Mouse (Mus musculus) forebrain, embryonic 15.5 days (tissue): Measurements from ENCODE around the gene Jak2. TPM values are rescaled to one million over a fixed set of nuclear protein-coding genes. Genes with fewer than 3 reads are reported as not detected.

ENCODE experiments used
- ATAC-seq: fragments of 200-750 bp; cut with Nextera tagmentation; replicated peaks from 2 replicates; pipeline ENCODE4 v1.8.0; 2017; ENCODE audit warnings: mild to moderate bottlenecking, moderate TSS enrichment, moderate library complexity
- H3K27ac ChIP-seq: fragments of 300-500 bp; sonication (generic); replicated peaks from 2 replicates; pipeline ENCODE4 v1.5.1; 2015; ENCODE audit warnings: mild to moderate bottlenecking, inconsistent platforms
- H3K27me3 ChIP-seq: fragments of 300-500 bp; sonication (generic); 2 replicates; pipeline ENCODE4 v1.6.1; 2015; ENCODE audit warnings: inconsistent platforms
- H3K36me3 ChIP-seq: fragments of 300-500 bp; sonication (generic); 2 replicates; pipeline ENCODE4 v1.6.1; 2015; ENCODE audit warnings: mild to moderate bottlenecking, inconsistent platforms
- H3K4me1 ChIP-seq: fragments of 300-500 bp; sonication (generic); 2 replicates; pipeline ENCODE4 v1.6.1; 2015; ENCODE audit warnings: inconsistent platforms
- H3K4me2 ChIP-seq: fragments of 300-500 bp; sonication (generic); replicated peaks from 2 replicates; pipeline ENCODE4 v1.6.1; 2015; ENCODE audit warnings: mild to moderate bottlenecking, inconsistent platforms
- H3K4me3 ChIP-seq: fragments of 300-500 bp; sonication (generic); 2 replicates; pipeline ENCODE4 v1.5.1; 2015; ENCODE audit warnings: mild to moderate bottlenecking, inconsistent platforms
- H3K9ac ChIP-seq: fragments of 300-500 bp; sonication (generic); replicated peaks from 2 replicates; pipeline ENCODE4 v1.6.1; 2015; ENCODE audit warnings: mild to moderate bottlenecking, inconsistent platforms
- H3K9me3 ChIP-seq: fragments of 300-500 bp; sonication (generic); 2 replicates; pipeline ENCODE4 v1.6.1; 2016; ENCODE audit warnings: inconsistent platforms
- WGBS: fragments of 180-500 bp; shearing (Covaris S2); methylation state at CpG from one replicate; pipeline ENCODE4 v1.1.7; 2015; ENCODE audit warnings: mixed read lengths; 5-methylcytosine and 5-hydroxymethylcytosine counted together
- polyA plus RNA-seq: library from polyadenylated mRNA; unstranded; fragments of >200 nt; fragmentation: Nextera tagmentation; extraction: Ambion mirVana; gene quantifications from 2 replicates; pipeline ENCODE4 v1.2.1, GENCODE M21; 2015

The Jak2 gene
- polyA plus RNA-seq, 1 experiment from 2014 or later = 19.2 TPM

DNA sequence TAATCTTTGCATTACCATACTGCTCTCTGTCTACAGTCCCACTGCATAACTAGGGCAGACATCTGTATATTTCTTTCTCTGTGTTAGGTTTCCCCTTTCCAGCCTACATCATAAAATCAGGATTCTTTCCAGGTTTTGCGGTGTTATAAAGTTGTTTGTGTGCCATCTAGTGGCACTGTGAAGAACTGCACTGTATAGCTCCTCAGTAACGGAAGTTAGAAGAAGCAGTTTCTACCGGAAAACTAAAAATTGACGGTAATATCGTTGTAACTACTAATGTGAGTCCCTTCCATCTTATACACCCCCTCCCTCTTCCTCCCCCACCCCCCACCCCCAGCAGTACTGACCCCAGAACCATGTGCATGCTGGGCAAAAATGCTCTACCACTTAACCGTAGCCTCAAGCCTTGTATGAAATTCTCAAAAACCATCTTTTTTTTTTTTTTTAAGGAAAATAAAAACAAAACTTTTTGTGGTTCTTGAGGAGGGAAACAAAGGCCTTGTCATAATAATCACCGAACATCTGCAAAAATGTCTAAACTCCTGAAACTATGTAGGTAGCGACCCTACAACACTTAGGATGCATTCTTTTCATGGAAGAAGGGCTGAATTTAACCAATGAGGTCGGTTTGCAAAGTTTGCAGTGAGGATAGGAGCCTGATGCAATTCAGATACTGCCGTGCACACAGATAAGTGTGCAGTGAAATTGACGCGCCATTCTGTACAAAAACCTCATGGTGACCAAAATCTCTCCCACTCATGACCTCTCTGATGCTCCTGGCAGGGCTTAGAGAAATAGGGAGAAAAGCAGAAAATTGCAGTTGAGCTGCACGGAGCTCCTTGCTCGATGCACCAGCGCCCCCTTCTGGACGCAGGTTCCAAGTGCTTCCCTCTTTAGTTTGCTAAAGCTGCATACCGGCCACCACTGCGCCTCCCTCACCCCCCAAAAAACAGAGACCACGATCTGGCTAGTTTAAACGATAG lies 103.6 kb downstream of the Jak2 start:
- H3K4me3 ChIP-seq = peak overlapping the region; percentile 25
- H3K4me1 ChIP-seq = peaks cover 8% of the 10 kb centered on the region
- H3K9me3 ChIP-seq = no peaks in the 10 kb centered on the region
- no peaks in the 10 kb centered on the region for H3K27me3 ChIP-seq
- peak overlapping the region; percentile 45 for H3K4me2 ChIP-seq
- ATAC-seq = peak; percentile 74
- H3K36me3 ChIP-seq = peaks cover 15% of the 10 kb centered on the region
- WGBS = 3% methylated on average over 20 of the region's 20 CpGs
- no peak overlapping the region; the same call in 1 of the 2 replicates for H3K9ac ChIP-seq
- H3K27ac ChIP-seq = no peak overlapping the region

GRCm38 (mm10) chr19:29356281-29356680 lies 104.7 kb downstream of the Jak2 start:
- Histone ChIP-seq H3K27ac (no peak overlapping the region), H3K36me3 (peaks cover 12% of the 10 kb centered on the region), H3K9ac (no peak overlapping the region), H3K4me3 (no peak overlapping the region), H3K27me3 (no peaks in the 10 kb centered on the region), H3K4me1 (peaks cover 17% of the 10 kb centered on the region), H3K9me3 (no peaks in the 10 kb centered on the region), H3K4me2 (no peak overlapping the region)
- WGBS = 89% methylated on average over 11 of the region's 11 CpGs
- no peak for ATAC-seq

DNA sequence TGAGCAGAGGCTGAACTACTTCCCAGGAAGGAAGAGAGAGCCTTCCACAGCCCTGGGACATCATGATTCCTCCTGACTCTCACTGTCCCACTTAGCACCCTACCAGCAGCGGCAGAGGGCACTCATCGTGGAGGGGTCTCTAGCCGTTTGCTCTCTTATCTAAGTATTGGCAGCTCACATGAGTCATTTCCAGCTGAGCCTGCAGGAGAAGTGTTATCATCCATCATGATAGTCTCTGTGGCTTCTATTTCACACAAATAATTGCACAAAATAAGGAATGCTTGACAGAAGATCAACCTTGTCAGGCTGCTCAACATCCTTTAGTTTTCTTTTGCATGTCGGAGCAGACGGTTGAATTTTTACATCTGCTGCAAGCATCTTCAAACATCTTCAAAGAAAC lies 108.6 kb downstream of the Jak2 start:
- 92% methylated on average over 5 of the region's 5 CpGs for WGBS
- H3K4me2 ChIP-seq = no peak overlapping the region
- no peak for ATAC-seq
- H3K27me3 ChIP-seq = no peaks in the 10 kb centered on the region
- no peak overlapping the region for H3K4me3 ChIP-seq
- no peaks in the 10 kb centered on the region for H3K9me3 ChIP-seq
- peaks cover 3% of the 10 kb centered on the region; the same call in 1 of the 2 replicates for H3K36me3 ChIP-seq
- peaks cover 23% of the 10 kb centered on the region for H3K4me1 ChIP-seq
- H3K9ac ChIP-seq = no peak overlapping the region
- no peak overlapping the region for H3K27ac ChIP-seq

GRCm38 (mm10) chr19:29361468-29362130 lies 110.0 kb downstream of the Jak2 start:
- H3K9ac ChIP-seq = peak overlapping the region; percentile 61
- H3K27ac ChIP-seq = peak overlapping the region; percentile 65
- peak overlapping the region; percentile 55 for H3K4me3 ChIP-seq
- ATAC-seq = peak; percentile 100
- H3K4me1 ChIP-seq = peaks cover 20% of the 10 kb centered on the region
- peaks cover 3% of the 10 kb centered on the region; the same call in 1 of the 2 replicates for H3K36me3 ChIP-seq
- 2% methylated on average over 33 of the region's 33 CpGs for WGBS
- H3K27me3 ChIP-seq = no peaks in the 10 kb centered on the region
- no peaks in the 10 kb centered on the region for H3K9me3 ChIP-seq
- peak overlapping the region; percentile 64 for H3K4me2 ChIP-seq

DNA sequence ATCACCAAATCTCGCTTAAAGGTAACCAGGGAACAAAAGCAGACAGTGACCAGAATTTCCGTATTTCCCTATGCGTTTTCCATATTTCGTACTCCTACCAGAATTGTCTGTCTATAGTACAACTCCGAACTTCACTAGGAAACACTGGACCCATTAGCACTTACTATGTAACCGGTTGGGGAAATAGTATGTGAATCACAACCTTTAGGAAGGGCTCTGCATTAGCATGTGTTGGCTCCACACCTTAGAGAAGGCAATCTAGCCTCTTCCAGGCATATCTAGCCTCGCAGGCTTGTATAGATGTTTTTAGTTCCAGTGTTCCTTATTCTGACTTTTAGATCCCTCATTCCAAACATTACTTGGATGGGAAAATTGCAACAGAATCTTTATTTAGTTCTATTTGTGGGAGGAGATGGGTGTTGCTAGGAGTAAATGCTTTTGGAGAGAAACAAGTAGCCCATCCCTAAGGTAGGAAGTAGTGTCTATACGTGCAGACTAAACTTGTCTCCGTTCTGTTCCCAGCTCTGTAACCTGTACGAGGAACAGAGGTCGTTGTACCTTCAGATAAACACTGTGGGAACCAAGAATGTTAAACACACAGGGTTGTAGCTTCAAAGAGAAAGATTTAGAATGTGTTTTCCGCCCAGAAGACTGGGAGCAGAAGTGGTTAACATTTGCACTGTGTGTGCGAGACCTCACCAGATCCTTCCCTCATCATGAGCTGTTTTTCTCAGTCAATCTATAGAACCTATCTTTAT lies 110.7 kb downstream of the Jak2 start:
- peak; percentile 49 for ATAC-seq
- Histone ChIP-seq H3K9ac (peak overlapping the region; percentile 61), H3K27ac (peak overlapping the region; percentile 27; the same call in 1 of the 2 replicates), H3K36me3 (peaks cover 3% of the 10 kb centered on the region; the same call in 1 of the 2 replicates), H3K4me1 (peaks cover 23% of the 10 kb centered on the region), H3K9me3 (no peaks in the 10 kb centered on the region), H3K4me2 (peak overlapping the region; percentile 64), H3K27me3 (no peaks in the 10 kb centered on the region), H3K4me3 (peak overlapping the region; percentile 55)
- WGBS = 48% methylated on average over 13 of the region's 13 CpGs

Other genes starting within 250 kb of the Jak2 start
- 69.6 and 77.5 TPM in 2 replicates for gene Ak3, start 203.9 kb upstream of the Jak2 start, polyA plus RNA-seq
- gene Rcl1, start 150.5 kb upstream of the Jak2 start, polyA plus RNA-seq = 36.4 and 37.0 TPM in 2 replicates
- gene Insl6, start 73.5 kb downstream of the Jak2 start, polyA plus RNA-seq = 1.3 and 1.4 TPM in 2 replicates
- gene Rln1, start 82.8 kb downstream of the Jak2 start, polyA plus RNA-seq = 1.8 and 3.4 TPM in 2 replicates
- gene Plgrkt, start 115.6 kb downstream of the Jak2 start, polyA plus RNA-seq = 105 and 107 TPM in 2 replicates
- 0.66 and 0.78 TPM in 2 replicates for gene Cd274, start 115.6 kb downstream of the Jak2 start, polyA plus RNA-seq
- not detected in 2 replicates for gene Pdcd1lg2, start 159.1 kb downstream of the Jak2 start, polyA plus RNA-seq